Mouse (Mus musculus) kidney, embryonic 14.5 days (tissue): ENCODE results near the gene Myrfl. TPM values are rescaled to one million over a fixed set of nuclear protein-coding genes. Genes with fewer than 3 reads are reported as not detected.

Experiments
- ATAC-seq: fragments of 200-750 bp; cut with Nextera tagmentation; 2 replicates; pipeline ENCODE4 v1.8.0; 2017; ENCODE audit warnings: moderate number of reproducible peaks, mild to moderate bottlenecking, moderate TSS enrichment, moderate library complexity; ENCODE audit not compliant: low FRiP score, low TSS enrichment
- H3K27ac ChIP-seq: fragments of 300-500 bp; sonication (generic); 2 replicates; pipeline ENCODE4 v1.5.1; 2014; ENCODE audit warnings: low read depth, mild to moderate bottlenecking, low read length, moderate library complexity, mixed read lengths
- H3K27me3 ChIP-seq: fragments of 300-500 bp; sonication (generic); 2 replicates; pipeline ENCODE4 v1.6.1; 2014; ENCODE audit warnings: mild to moderate bottlenecking, low read length; ENCODE audit not compliant: control insufficient read depth, insufficient read depth
- H3K36me3 ChIP-seq: fragments of 300-500 bp; sonication (generic); 2 replicates; pipeline ENCODE4 v1.6.1; 2014; ENCODE audit warnings: low read length, mixed read lengths; ENCODE audit not compliant: control insufficient read depth, insufficient read depth
- H3K4me1 ChIP-seq: fragments of 300-500 bp; sonication (generic); 2 replicates; pipeline ENCODE4 v1.6.1; 2014; ENCODE audit warnings: low read length, mixed read lengths; ENCODE audit not compliant: control insufficient read depth, insufficient read depth
- H3K4me2 ChIP-seq: fragments of 300-500 bp; sonication (generic); replicated peaks from 2 replicates; pipeline ENCODE4 v1.6.1; 2014; ENCODE audit warnings: low read depth, mild to moderate bottlenecking, low read length
- H3K4me3 ChIP-seq: fragments of 300-500 bp; sonication (generic); 2 replicates; pipeline ENCODE4 v1.5.1; 2014; ENCODE audit warnings: mild to moderate bottlenecking, low read length
- H3K9ac ChIP-seq: fragments of 300-500 bp; sonication (generic); 2 replicates; pipeline ENCODE4 v1.6.1; 2014; ENCODE audit warnings: low read depth, mild to moderate bottlenecking, low read length, moderate library complexity
- H3K9me3 ChIP-seq: fragments of 300-500 bp; sonication (generic); 2 replicates; pipeline ENCODE4 v1.6.1; 2016; ENCODE audit warnings: low read length; ENCODE audit not compliant: control insufficient read depth
- WGBS: fragments of 180-500 bp; shearing (Covaris S2); extraction: QIAGEN DNeasy Blood & Tissue Kit; methylation state at CpG from one replicate; pipeline ENCODE4 v1.1.7; 2014; 5-methylcytosine and 5-hydroxymethylcytosine counted together
- polyA plus RNA-seq: library from polyadenylated mRNA; unstranded; fragments of >200 nt; fragmentation: Nextera tagmentation; extraction: Ambion mirVana; gene quantifications from 2 replicates; pipeline ENCODE4 v1.2.1, GENCODE M21; 2014

The Myrfl gene
- polyA plus RNA-seq, 1 experiment from 2014 or later: not detected

DNA sequence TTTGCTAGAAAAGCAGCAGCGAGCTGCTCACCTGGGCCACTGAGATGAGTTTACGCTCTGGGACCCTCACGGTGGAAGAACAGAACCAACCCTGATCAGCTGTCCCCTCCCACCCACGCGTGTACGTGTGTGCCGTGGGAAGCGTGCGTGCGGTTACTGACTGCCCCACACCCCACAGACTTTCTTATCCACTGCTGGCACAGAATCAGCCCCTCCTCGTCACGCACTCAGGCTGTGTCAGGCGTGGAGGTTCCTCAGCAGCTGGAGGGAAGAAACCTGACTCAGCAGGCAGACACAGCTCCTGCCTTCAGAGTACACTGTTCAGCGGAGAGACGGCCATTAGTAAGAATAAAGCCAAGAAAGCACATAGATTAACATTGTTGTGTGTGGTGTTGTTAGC is 86.0 kb downstream of the Myrfl start:
- no peak overlapping the region for H3K9ac ChIP-seq
- H3K9me3 ChIP-seq: no peaks in the 10 kb centered on the region
- no peak overlapping the region for H3K4me2 ChIP-seq
- H3K27ac ChIP-seq: no peak overlapping the region
- WGBS: 86% methylated on average over 15 of the region's 15 CpGs
- no peak for ATAC-seq
- no peaks in the 10 kb centered on the region for H3K27me3 ChIP-seq
- no peaks in the 10 kb centered on the region for H3K4me1 ChIP-seq
- no peak overlapping the region for H3K4me3 ChIP-seq
- H3K36me3 ChIP-seq: no peaks in the 10 kb centered on the region

- H3K9me3 ChIP-seq: no peaks in the 10 kb centered on the region
- H3K36me3 ChIP-seq: no peaks in the 10 kb centered on the region
- no peak overlapping the region for H3K4me3 ChIP-seq
- H3K27me3 ChIP-seq: no peaks in the 10 kb centered on the region
- WGBS: 36% methylated on average over 9 of the region's 9 CpGs
- H3K4me1 ChIP-seq: no peaks in the 10 kb centered on the region
- no peak overlapping the region for H3K9ac ChIP-seq
- peak; percentile 68 for ATAC-seq
- no peak overlapping the region for H3K27ac ChIP-seq
- no peak overlapping the region for H3K4me2 ChIP-seq
Measured at GRCm38 (mm10) chr10:116809383-116809782, 87.3 kb downstream of the Myrfl start.

DNA sequence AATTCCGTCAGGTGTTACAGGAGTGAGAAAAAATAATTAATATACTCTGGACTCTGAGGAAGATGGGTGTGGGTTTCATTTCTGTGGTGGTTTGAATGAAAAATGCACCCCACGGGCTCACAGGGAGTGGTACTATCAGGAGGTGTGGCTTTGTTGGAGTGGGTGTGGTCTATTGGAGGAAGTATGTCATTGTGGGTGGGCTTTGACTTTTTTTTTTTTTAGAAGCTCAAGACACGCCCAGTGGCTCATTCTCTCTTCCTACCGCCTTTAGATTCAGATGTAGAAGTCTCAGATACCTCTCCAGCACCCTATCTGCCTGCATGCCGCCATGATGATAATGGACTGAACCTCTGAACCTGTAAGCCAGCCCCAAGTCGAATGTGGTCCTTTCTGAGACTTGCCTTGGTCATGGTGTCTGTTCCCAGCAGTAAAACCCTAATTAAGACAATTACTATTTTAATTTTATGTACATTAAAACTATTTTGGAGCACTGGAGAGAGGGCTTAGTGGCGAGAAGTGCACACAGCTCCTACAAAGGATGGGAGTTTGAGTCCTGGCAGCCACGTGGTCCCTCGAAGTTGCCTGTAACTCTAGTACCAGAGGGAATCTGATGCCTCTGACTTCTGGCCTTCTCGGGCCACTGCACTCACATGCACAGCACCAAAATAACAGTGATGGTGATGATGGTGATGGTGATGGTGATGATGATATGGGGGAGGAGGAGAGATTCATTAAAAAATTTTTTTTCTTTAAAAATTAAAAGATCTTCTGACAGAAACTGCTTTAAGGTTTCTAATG is 88.0 kb downstream of the Myrfl start:
- ATAC-seq: peak; percentile 60; the same call in 1 of the 2 replicates
- Histone ChIP-seq H3K4me1 (no peaks in the 10 kb centered on the region), H3K9ac (no peak overlapping the region), H3K4me2 (no peak overlapping the region), H3K27me3 (no peaks in the 10 kb centered on the region), H3K27ac (no peak overlapping the region), H3K36me3 (no peaks in the 10 kb centered on the region), H3K4me3 (no peak overlapping the region), H3K9me3 (no peaks in the 10 kb centered on the region)
- WGBS: 75% methylated on average over 10 of the region's 10 CpGs

DNA sequence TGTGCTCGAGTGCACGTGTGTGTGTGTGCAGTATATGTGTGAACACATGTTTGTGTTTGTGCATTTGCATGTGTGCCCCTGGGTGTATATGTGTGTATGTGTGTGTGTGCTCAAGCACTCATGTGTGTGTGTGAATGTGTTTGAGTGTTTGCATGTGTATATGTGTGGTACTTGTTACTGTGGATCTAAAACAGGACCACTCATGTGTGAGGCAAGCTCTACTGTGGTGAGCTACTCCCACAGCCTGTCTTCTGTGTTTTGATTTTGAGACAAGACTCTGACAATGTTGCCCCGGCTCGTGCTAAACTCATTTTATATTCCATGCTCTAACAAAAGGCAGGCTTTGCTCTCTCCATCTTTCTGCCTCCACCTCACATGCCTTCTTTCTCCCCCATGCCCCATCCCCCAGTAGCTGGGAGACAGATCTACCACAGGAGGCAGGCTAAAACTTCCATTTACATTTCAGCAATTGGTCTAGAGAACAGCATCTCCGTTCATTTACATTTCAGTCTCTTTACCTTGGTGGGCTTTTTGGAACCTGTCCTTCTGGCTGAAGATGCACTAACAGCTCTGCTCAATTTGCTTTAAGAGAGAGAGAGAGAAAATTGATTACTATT is 94.4 kb downstream of the Myrfl start:
- no peak overlapping the region for H3K27ac ChIP-seq
- 44% methylated on average over 5 of the region's 5 CpGs for WGBS

DNA sequence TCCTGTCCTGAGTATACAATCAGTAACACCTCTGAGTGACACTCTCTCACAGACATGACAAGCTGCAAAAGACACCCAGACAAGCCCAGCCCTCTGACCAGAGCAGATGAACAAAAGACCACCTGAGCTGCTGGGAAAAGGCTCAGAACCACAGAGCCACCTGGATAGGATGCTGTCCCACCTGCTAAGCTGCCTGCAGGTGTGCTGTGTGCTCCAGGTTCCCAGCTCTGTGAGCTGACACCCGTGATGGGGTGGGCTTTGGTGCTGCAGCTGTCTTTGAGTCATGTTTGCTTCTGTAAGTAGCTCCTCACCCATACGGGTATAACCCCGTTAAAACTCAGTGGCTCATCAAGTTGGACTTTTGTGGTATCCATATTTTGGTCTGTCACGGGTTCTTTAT is 95.4 kb downstream of the Myrfl start:
- Histone ChIP-seq H3K4me2 (no peak overlapping the region), H3K9ac (no peak overlapping the region), H3K27ac (no peak overlapping the region), H3K4me1 (no peaks in the 10 kb centered on the region), H3K36me3 (no peaks in the 10 kb centered on the region), H3K4me3 (no peak overlapping the region), H3K9me3 (peaks cover 2% of the 10 kb centered on the region; the same call in 1 of the 2 replicates), H3K27me3 (no peaks in the 10 kb centered on the region)
- WGBS: 65% methylated on average over 4 of the region's 4 CpGs
- ATAC-seq: no peak

More for the DNA sequence above, 94.4 kb downstream of the Myrfl start:
- Histone ChIP-seq H3K4me1 (no peaks in the 10 kb centered on the region), H3K9ac (no peak overlapping the region), H3K4me3 (no peak overlapping the region), H3K36me3 (no peaks in the 10 kb centered on the region), H3K9me3 (peaks cover 2% of the 10 kb centered on the region; the same call in 1 of the 2 replicates), H3K27me3 (no peaks in the 10 kb centered on the region), H3K4me2 (no peak overlapping the region)
- no peak for ATAC-seq

GRCm38 (mm10) chr10:116796066-116796465 is 100.7 kb downstream of the Myrfl start:
- Histone ChIP-seq H3K9ac (no peak overlapping the region), H3K27ac (no peak overlapping the region), H3K36me3 (no peaks in the 10 kb centered on the region), H3K4me2 (no peak overlapping the region), H3K4me1 (no peaks in the 10 kb centered on the region), H3K4me3 (no peak overlapping the region), H3K27me3 (no peaks in the 10 kb centered on the region), H3K9me3 (peaks cover 2% of the 10 kb centered on the region; the same call in 1 of the 2 replicates)
- no peak for ATAC-seq
- WGBS: 64% methylated on average over 6 of the region's 6 CpGs

GRCm38 (mm10) chr10:116789096-116789495 is 107.6 kb downstream of the Myrfl start:
- Histone ChIP-seq H3K4me3 (no peak overlapping the region), H3K4me1 (no peaks in the 10 kb centered on the region), H3K9ac (no peak overlapping the region), H3K27me3 (no peaks in the 10 kb centered on the region), H3K27ac (no peak overlapping the region), H3K9me3 (no peaks in the 10 kb centered on the region), H3K4me2 (no peak overlapping the region), H3K36me3 (no peaks in the 10 kb centered on the region)
- ATAC-seq: no peak

- H3K9me3 ChIP-seq: no peaks in the 10 kb centered on the region
- no peak overlapping the region for H3K27ac ChIP-seq
- H3K27me3 ChIP-seq: no peaks in the 10 kb centered on the region
- H3K9ac ChIP-seq: no peak overlapping the region
- H3K36me3 ChIP-seq: no peaks in the 10 kb centered on the region
- H3K4me3 ChIP-seq: no peak overlapping the region
- ATAC-seq: no peak
- H3K4me1 ChIP-seq: no peaks in the 10 kb centered on the region
- no peak overlapping the region for H3K4me2 ChIP-seq
Measured at GRCm38 (mm10) chr10:116788431-116788830, 108.3 kb downstream of the Myrfl start.

DNA sequence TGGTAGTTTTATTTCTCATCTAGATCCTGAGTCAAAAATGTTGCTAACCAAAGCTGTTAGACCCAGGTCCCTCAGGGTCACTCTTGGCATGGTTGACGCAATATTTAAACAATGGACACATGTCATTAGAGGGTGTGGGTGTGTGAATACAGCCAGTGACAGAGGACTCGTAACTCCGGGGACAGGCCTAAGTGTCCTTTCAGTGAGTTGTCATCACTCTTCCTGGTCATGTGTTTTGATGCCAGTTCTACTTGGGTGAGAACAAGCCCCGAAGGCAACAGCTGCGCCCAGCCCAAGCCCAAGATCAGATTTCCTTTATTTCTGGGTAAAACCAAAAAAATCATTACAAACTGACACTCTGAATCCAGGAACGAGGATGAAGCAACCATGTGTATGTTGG is 112.6 kb downstream of the Myrfl start:
- Histone ChIP-seq H3K36me3 (no peaks in the 10 kb centered on the region), H3K9me3 (no peaks in the 10 kb centered on the region), H3K4me2 (no peak overlapping the region), H3K9ac (no peak overlapping the region), H3K27me3 (no peaks in the 10 kb centered on the region), H3K4me1 (no peaks in the 10 kb centered on the region), H3K4me3 (no peak overlapping the region), H3K27ac (no peak overlapping the region)
- WGBS: 67% methylated on average over 6 of the region's 6 CpGs
- no peak for ATAC-seq
